Mouse (Mus musculus) frontal cortex, postnatal 14 days (tissue): ENCODE data around the gene Gal3st2.
"Not testable (repeated sequence)": the region's sequence is repeated elsewhere in the genome, so short reads cannot be mapped to it uniquely, and the experiment has no call there.

ENCODE experiments used
- DNase-seq, 2 experiments: peaks; one replicate each; pipeline ENCODE4 v3.0.0; 2022; ENCODE audit warnings: low spot score in 2 of 2

The Gal3st2 gene

GRCm38 (mm10) chr1:93871594-93872105 is 10.5 kb downstream of the Gal3st2 start:
- not testable (repeated sequence) for DNase-seq

- not testable (repeated sequence) for DNase-seq
Observed at GRCm38 (mm10) chr1:93874405-93874804, 13.3 kb downstream of the Gal3st2 start.

GRCm38 (mm10) chr1:93881778-93882177 is 20.7 kb downstream of the Gal3st2 start:
- not testable (repeated sequence) for DNase-seq

GRCm38 (mm10) chr1:93890936-93891335 is 29.8 kb downstream of the Gal3st2 start:
- not testable (repeated sequence) for DNase-seq

- DNase-seq: not testable (repeated sequence)
Observed at GRCm38 (mm10) chr1:93897395-93897794, 36.3 kb downstream of the Gal3st2 start.

GRCm38 (mm10) chr1:93901291-93901690 is 40.2 kb downstream of the Gal3st2 start:
- not testable (repeated sequence) for DNase-seq

GRCm38 (mm10) chr1:93906690-93907089 is 45.6 kb downstream of the Gal3st2 start:
- DNase-seq: not testable (repeated sequence)

GRCm38 (mm10) chr1:93908977-93909586 is 48.0 kb downstream of the Gal3st2 start:
- not testable (repeated sequence) for DNase-seq

- DNase-seq: not testable (repeated sequence)
Observed at GRCm38 (mm10) chr1:93911877-93912276, 50.8 kb downstream of the Gal3st2 start.

- not testable (repeated sequence) for DNase-seq
Observed at GRCm38 (mm10) chr1:93917160-93917559, 56.1 kb downstream of the Gal3st2 start.

GRCm38 (mm10) chr1:93918011-93918410 is 56.9 kb downstream of the Gal3st2 start, which contains the start of gene Gal3st2b:
Gal3st2b (plus strand) TSS chr1:93918311.
- DNase-seq: not testable (repeated sequence)

- DNase-seq: not testable (repeated sequence)
Observed at GRCm38 (mm10) chr1:93918775-93919174, 57.7 kb downstream of the Gal3st2 start.

- not testable (repeated sequence) for DNase-seq
Observed at GRCm38 (mm10) chr1:93919321-93919720, 58.2 kb downstream of the Gal3st2 start.

- not testable (repeated sequence) for DNase-seq
Observed at GRCm38 (mm10) chr1:93922609-93923008, 61.5 kb downstream of the Gal3st2 start.

- DNase-seq: not testable (repeated sequence)
Observed at GRCm38 (mm10) chr1:93923098-93923497, 62.0 kb downstream of the Gal3st2 start.
